Mouse (Mus musculus) embryonic facial prominence, embryonic 14.5 days (tissue): ENCODE measurements around the gene Asb11. TPM values are rescaled to one million over a fixed set of nuclear protein-coding genes. Genes with fewer than 3 reads are reported as not detected.
A peak's percentile ranks its signal among the peaks of the same experiment; 100 is the strongest.

Experiments
- ATAC-seq: fragments of 200-750 bp; cut with Nextera tagmentation; 2 replicates; pipeline ENCODE4 v1.8.0; 2017; ENCODE audit warnings: low read depth, moderate number of reproducible peaks, moderate TSS enrichment
- DNase-seq: peaks from one replicate; pipeline ENCODE4 v3.0.0-alpha.2; 2015; ENCODE audit warnings: low spot score
- H3K27ac ChIP-seq: fragments of 300-500 bp; sonication (generic); replicated peaks from 2 replicates; pipeline ENCODE4 v1.5.1; 2014; ENCODE audit warnings: low read depth, mild to moderate bottlenecking, low read length, moderate library complexity
- H3K27me3 ChIP-seq: fragments of 300-500 bp; sonication (generic); replicated peaks from 2 replicates; pipeline ENCODE4 v1.6.1; 2014; ENCODE audit warnings: low read length; ENCODE audit not compliant: control insufficient read depth, insufficient read depth
- H3K36me3 ChIP-seq: fragments of 300-500 bp; sonication (generic); 2 replicates; pipeline ENCODE4 v1.6.1; 2014; ENCODE audit warnings: low read length, mixed read lengths; ENCODE audit not compliant: control insufficient read depth, insufficient read depth
- H3K4me1 ChIP-seq: fragments of 300-500 bp; sonication (generic); 2 replicates; pipeline ENCODE4 v1.6.1; 2014; ENCODE audit warnings: antibody characterized with exemption, low read length; ENCODE audit not compliant: control insufficient read depth, insufficient read depth
- H3K4me2 ChIP-seq: fragments of 300-500 bp; sonication (generic); 2 replicates; pipeline ENCODE4 v1.6.1; 2014; ENCODE audit warnings: low read depth, mild to moderate bottlenecking, low read length, moderate library complexity, mixed read lengths
- H3K4me3 ChIP-seq: fragments of 300-500 bp; sonication (generic); 2 replicates; pipeline ENCODE4 v1.5.1; 2014; ENCODE audit warnings: low read depth, mild to moderate bottlenecking, low read length
- H3K9ac ChIP-seq: fragments of 300-500 bp; sonication (generic); 2 replicates; pipeline ENCODE4 v1.6.1; 2014; ENCODE audit warnings: low read depth, mild to moderate bottlenecking, low read length, moderate library complexity, mixed read lengths
- H3K9me3 ChIP-seq: fragments of 300-500 bp; sonication (generic); 2 replicates; pipeline ENCODE4 v1.6.1; 2016; ENCODE audit warnings: low read length; ENCODE audit not compliant: control insufficient read depth
- WGBS: fragments of 180-500 bp; shearing (Covaris S2); extraction: QIAGEN DNeasy Blood & Tissue Kit; methylation state at CpG from one replicate; pipeline ENCODE4 v1.1.7; 2014; 5-methylcytosine and 5-hydroxymethylcytosine counted together
- polyA plus RNA-seq: library from polyadenylated mRNA; unstranded; fragments of >200 nt; fragmentation: Nextera tagmentation; extraction: Ambion mirVana; gene quantifications from 2 replicates; pipeline ENCODE4 v1.2.1, GENCODE M21; 2014

Asb11 gene
- polyA plus RNA-seq, 1 experiment from 2014 or later = 0.51 TPM

DNA sequence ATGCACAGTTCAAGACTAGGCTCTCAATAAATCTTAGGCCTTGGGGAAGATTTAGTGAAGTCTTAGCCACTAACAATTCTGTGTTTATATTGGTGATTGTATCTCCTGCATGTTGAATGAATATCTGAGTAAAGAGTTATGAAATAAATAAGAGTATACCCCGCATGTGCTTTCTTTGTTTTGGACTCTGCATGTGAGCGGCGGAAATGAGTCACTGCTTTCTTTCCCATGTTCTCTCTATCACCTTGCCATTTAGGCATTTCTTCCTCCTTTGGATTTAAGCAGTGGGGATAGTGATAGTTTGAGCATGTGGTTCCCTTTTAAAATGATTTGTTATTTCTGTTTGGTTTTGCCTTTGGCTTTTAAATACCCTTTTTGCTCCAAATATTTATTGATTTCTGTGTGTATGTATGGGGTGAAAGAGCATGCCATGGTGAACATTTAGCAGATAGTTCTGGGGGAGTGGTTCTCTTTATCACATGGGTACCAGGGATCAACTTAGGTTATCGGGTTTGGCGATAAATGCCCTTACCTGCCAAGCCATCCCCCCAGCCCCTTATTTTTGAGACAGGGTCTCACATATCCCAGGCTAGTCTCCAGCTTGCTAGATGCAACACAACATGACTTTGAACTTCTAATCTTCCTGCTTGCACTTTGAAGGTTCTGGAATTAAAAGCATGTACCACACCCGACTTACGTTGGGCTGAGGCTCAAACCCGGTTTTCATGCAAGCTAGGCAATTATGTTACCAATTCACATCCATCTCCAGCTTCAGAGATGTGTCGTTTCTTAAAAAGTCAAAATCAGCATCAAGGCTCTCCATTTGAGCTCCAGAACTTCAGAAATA, 10.3 kb downstream of the Asb11 start:
- DNase-seq = no peak
- WGBS = 84% methylated on average over 9 of the region's 9 CpGs
- no peak for ATAC-seq

DNA sequence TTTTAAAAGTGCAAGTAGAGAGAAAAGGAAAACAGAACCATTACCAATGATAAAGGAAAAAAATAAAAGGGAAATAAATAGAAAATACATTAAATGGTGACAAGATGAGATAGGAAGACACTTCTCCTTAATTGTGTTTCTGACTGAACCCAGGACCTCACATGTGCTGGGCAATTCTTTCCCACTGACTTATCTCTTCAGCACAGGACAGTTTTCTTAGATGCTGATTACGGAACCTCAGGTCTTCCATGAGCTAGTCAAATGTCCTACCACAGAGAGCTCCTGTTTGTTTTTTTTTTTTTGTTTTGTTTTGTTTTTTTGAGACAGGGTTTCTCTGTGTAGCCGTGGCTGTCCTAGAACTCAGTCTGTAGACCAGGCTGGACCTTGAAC, 10.9 kb downstream of the Asb11 start:
- no peak overlapping the region for H3K27ac ChIP-seq
- WGBS = 88% methylated on average over 2 of the region's 2 CpGs
- H3K9ac ChIP-seq = no peak overlapping the region
- H3K27me3 ChIP-seq = 0 out of 2 replicates have a peak, but pooled peaks cover 9% of the 10 kb centered on the region
- DNase-seq (no peak), ATAC-seq (no peak)
- H3K9me3 ChIP-seq = no peaks in the 10 kb centered on the region
- no peaks in the 10 kb centered on the region for H3K4me1 ChIP-seq
- H3K4me3 ChIP-seq = no peak overlapping the region
- H3K36me3 ChIP-seq = no peaks in the 10 kb centered on the region
- no peak overlapping the region for H3K4me2 ChIP-seq

More for the DNA sequence above, 10.3 kb downstream of the Asb11 start:
- H3K36me3 ChIP-seq = no peaks in the 10 kb centered on the region
- 0 out of 2 replicates have a peak, but pooled peaks cover 9% of the 10 kb centered on the region for H3K27me3 ChIP-seq
- no peaks in the 10 kb centered on the region for H3K9me3 ChIP-seq
- no peak overlapping the region for H3K4me2 ChIP-seq
- H3K4me1 ChIP-seq = no peaks in the 10 kb centered on the region
- H3K4me3 ChIP-seq = no peak overlapping the region
- no peak overlapping the region for H3K9ac ChIP-seq
- H3K27ac ChIP-seq = no peak overlapping the region

DNA sequence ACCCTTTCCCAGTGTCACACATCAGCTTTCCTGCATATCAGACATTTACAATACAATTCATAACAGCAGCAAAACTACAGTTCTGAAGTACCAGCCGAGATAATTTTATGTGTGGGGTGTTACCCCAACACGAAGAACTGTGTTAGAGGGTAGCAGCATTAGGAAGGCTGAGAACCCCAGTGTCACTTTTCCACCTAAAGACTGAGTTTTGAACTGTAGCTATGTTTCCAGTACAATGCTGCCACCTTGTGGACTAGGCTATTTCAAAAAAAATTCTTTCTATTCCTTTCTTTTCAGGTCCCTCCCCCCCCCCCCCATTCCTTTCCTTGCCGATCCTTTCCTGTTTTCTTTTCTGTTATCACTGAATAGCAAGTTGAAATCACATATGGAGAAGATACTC, 12.4 kb downstream of the Asb11 start:
- no peak overlapping the region for H3K4me2 ChIP-seq
- H3K9ac ChIP-seq = no peak overlapping the region
- H3K9me3 ChIP-seq = no peaks in the 10 kb centered on the region
- no peaks in the 10 kb centered on the region for H3K36me3 ChIP-seq
- H3K4me1 ChIP-seq = no peaks in the 10 kb centered on the region
- no peak for ATAC-seq
- DNase-seq = peak; percentile 73
- no peak overlapping the region for H3K27ac ChIP-seq
- H3K4me3 ChIP-seq = no peak overlapping the region
- 37% methylated on average over 3 of the region's 3 CpGs for WGBS
- H3K27me3 ChIP-seq = 0 out of 2 replicates have a peak, but pooled peaks cover 5% of the 10 kb centered on the region

DNA sequence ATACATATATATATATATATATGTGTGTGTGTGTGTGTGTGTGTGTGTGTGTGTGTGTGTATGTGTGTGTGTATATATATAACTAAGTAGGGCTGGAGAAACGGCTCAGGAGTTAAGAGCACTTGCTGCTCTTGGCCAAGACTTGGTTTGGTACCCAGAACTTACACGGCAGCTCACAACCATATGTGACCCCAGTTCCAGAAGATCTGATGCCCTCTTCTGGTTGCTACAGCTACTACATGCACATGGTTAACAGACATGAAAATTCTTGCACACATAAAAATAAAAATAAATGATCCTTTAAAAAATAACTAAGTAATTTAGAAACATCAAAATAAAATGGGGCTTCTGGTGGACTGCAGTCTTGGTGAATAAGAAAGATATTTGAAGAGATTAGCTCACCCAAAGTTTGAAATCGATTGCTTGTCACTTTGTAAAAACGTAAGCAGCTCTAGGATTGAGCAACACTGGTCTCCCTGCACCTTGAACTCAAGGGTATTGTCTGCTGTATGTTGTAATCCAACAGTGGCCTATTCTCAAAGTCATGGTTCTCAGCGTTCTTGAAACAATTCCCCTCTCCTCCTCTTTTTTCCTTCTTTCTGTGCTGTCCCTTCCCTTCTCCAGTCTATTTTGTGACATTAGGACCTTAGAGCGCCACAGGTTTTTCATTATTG, 22.5 kb downstream of the Asb11 start:
- no peaks in the 10 kb centered on the region for H3K36me3 ChIP-seq
- H3K9me3 ChIP-seq = no peaks in the 10 kb centered on the region
- 71% methylated on average over 6 of the region's 6 CpGs for WGBS
- no peak overlapping the region for H3K9ac ChIP-seq
- no peaks in the 10 kb centered on the region for H3K4me1 ChIP-seq
- H3K4me2 ChIP-seq = no peak overlapping the region
- no peaks in the 10 kb centered on the region; the same call in 1 of the 2 replicates for H3K27me3 ChIP-seq
- ATAC-seq (no peak), DNase-seq (no peak)
- no peak overlapping the region for H3K4me3 ChIP-seq
- no peak overlapping the region for H3K27ac ChIP-seq

- Histone ChIP-seq H3K4me1 (no peaks in the 10 kb centered on the region), H3K4me2 (no peak overlapping the region), H3K36me3 (no peaks in the 10 kb centered on the region), H3K27ac (no peak overlapping the region), H3K9ac (no peak overlapping the region), H3K9me3 (no peaks in the 10 kb centered on the region), H3K4me3 (no peak overlapping the region), H3K27me3 (no peaks in the 10 kb centered on the region; the same call in none of the 2 replicates)
- ATAC-seq (no peak), DNase-seq (no peak)
- 59% methylated on average over 2 of the region's 2 CpGs for WGBS
These were observed 65.5 kb downstream of the Asb11 start for GRCm38 (mm10) chrX:164502258-164502657.

DNA sequence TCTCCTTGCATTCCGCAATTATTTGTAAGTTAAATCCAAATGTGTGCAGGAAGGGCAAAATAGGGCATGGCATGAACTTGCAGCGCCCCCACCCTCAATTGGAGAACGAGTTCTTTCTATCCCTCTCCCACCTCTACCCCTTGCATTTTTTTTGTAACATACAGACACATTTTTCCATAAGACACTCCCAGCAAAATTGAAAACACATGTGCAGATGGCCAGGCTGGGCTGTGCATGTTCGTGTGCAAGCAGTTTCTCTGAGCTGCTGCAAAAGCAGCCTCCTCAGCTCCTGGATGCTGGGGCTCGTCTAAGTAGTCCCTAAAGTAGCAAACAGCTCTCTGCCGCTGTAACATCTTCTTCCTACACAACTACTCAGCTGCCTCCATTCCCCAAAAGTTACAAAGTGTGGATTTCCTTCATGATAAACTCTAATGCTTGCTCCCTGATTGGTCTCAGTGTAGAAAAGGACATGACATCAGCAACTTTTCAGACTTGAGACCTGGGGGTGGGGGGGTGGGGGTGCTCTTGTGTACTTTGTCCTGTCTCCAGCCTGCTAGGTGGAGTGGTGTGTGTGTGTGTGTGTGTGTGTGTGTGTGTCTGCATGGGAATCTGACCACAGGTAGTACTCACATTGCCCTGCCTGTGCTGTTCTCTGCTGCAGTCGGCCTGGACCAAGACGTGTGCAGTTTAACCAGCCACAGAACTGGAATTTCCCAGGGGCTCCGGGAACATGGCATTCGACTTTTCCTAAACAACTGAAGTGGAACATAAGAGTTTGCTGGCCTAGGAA, 69.1 kb downstream of the Asb11 start, which contains the start of gene Asb9:
Gene Asb9 (plus strand): TSS at position 619 of the 790 bp plus-strand sequence.
- 41% methylated on average over 10 of the region's 10 CpGs for WGBS
- no peak within 1 kb of the TSS for H3K27ac ChIP-seq
- peak; percentile 59 for DNase-seq
- H3K27me3 ChIP-seq = no peaks in the 10 kb centered on the region; the same call in none of the 2 replicates
- no peak within 1 kb of the TSS for H3K4me3 ChIP-seq
- peak; percentile 50; the same call in 1 of the 2 replicates for ATAC-seq
- no peaks in the 10 kb centered on the region for H3K4me1 ChIP-seq
- H3K36me3 ChIP-seq = no peaks in the 10 kb centered on the region
- no peak within 1 kb of the TSS for H3K9ac ChIP-seq
- no peaks in the 10 kb centered on the region for H3K9me3 ChIP-seq
- H3K4me2 ChIP-seq = no peak within 1 kb of the TSS

GRCm38 (mm10) chrX:164507068-164507467, 70.3 kb downstream of the Asb11 start:
- DNase-seq = no peak
- no peak overlapping the region for H3K27ac ChIP-seq
- ATAC-seq = no peak
- H3K36me3 ChIP-seq = no peaks in the 10 kb centered on the region
- no peaks in the 10 kb centered on the region for H3K4me1 ChIP-seq
- WGBS = 83% methylated on average over 4 of the region's 4 CpGs
- H3K4me2 ChIP-seq = no peak overlapping the region
- no peak overlapping the region for H3K4me3 ChIP-seq
- no peaks in the 10 kb centered on the region; the same call in 1 of the 2 replicates for H3K27me3 ChIP-seq
- H3K9me3 ChIP-seq = no peaks in the 10 kb centered on the region
- no peak overlapping the region for H3K9ac ChIP-seq

GRCm38 (mm10) chrX:164508728-164509127, 71.9 kb downstream of the Asb11 start:
- H3K27me3 ChIP-seq = peaks cover 2% of the 10 kb centered on the region; the same call in 1 of the 2 replicates
- ATAC-seq (no peak), DNase-seq (peak; percentile 31)
- no peak overlapping the region for H3K4me2 ChIP-seq
- no peak overlapping the region for H3K4me3 ChIP-seq
- H3K4me1 ChIP-seq = no peaks in the 10 kb centered on the region
- no peak overlapping the region for H3K9ac ChIP-seq
- H3K36me3 ChIP-seq = no peaks in the 10 kb centered on the region
- no peaks in the 10 kb centered on the region for H3K9me3 ChIP-seq
- H3K27ac ChIP-seq = no peak overlapping the region
- 49% methylated on average over 3 of the region's 3 CpGs for WGBS
